Mouse (Mus musculus) cerebellum, postnatal 14 days (tissue): ENCODE data around the gene C1qtnf5.
"Not testable (repeated sequence)": the region's sequence is repeated elsewhere in the genome, so short reads cannot be mapped to it uniquely, and the experiment has no call there.

Experiments used
- DNase-seq, 2 experiments: peaks; one replicate each; pipeline ENCODE4 v3.0.0; 2021; ENCODE audit warnings: mixed read lengths in 2 of 2

Gene C1qtnf5

DNA sequence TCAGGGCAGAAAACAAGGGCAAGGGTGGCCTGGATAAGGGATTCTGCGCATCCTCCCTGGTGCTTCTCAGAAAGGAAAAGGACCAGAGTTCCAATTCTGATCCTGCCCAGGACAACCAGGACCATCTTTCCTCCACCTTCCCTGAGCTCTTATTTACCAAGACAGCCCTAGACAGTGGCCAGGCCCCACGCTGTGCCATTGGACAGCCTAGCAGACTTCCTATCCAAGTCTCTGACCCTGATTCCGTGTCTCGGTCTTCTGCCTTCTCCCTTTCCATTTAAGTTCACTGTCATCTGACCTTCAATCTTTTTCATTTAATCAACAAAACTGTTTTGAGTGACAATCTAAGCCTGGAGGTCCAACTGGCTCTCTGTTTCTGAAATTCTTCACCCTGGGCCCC is 449 bp upstream of the C1qtnf5 start:
- DNase-seq, result peak; percentile 72 to 73

DNA sequence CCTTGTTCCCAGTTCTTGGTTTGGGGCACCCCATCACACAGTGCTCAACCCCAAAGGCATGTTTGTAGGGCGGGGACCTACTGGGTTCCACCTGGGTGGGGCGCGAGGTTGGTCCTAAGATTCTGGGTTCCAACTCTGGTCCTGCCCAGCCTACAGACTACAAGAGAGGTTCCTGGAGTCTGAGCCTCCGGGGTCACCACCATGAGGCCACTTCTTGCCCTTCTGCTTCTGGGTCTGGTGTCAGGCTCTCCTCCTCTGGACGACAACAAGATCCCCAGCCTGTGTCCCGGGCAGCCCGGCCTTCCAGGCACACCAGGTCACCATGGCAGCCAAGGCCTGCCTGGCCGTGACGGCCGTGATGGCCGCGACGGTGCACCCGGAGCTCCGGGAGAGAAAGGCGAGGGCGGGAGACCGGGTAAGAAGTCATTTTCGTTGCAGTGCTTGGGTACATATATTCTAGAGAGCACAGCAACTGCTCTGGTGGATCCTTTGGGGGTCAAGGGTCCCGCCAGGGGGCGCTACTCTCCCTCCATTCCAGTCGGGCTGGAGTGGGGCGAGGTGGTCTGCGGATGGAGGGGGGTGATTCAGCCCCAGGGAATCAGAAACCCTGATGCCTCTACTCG is 623 bp downstream of the C1qtnf5 start:
- peak; percentile 69 to 85 for DNase-seq

DNA sequence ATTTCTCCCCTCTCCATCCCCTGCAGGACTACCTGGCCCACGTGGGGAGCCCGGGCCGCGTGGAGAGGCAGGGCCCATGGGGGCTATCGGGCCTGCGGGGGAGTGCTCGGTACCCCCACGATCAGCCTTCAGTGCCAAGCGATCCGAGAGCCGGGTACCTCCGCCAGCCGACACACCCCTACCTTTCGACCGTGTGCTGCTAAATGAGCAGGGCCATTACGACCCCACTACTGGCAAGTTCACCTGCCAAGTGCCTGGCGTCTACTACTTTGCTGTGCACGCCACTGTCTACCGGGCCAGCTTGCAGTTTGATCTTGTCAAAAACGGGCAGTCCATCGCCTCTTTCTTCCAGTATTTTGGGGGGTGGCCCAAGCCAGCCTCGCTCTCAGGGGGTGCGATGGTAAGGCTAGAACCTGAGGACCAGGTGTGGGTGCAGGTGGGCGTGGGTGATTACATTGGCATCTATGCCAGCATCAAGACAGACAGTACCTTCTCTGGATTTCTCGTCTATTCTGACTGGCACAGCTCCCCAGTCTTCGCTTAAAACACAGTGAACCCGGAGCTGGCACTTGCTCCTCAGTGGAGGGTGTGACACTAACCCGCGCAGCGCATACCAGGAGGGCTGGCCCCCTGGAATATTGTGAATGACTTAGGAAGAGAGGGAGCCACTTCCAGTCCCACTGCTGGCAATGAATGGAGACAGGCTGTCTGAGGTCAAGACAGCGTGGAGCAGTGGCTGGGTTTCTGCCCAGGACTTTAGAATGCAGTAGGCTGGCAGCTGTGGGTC is 1.4 kb downstream of the C1qtnf5 start:
- DNase-seq, result peak; percentile 28 to 36

DNA sequence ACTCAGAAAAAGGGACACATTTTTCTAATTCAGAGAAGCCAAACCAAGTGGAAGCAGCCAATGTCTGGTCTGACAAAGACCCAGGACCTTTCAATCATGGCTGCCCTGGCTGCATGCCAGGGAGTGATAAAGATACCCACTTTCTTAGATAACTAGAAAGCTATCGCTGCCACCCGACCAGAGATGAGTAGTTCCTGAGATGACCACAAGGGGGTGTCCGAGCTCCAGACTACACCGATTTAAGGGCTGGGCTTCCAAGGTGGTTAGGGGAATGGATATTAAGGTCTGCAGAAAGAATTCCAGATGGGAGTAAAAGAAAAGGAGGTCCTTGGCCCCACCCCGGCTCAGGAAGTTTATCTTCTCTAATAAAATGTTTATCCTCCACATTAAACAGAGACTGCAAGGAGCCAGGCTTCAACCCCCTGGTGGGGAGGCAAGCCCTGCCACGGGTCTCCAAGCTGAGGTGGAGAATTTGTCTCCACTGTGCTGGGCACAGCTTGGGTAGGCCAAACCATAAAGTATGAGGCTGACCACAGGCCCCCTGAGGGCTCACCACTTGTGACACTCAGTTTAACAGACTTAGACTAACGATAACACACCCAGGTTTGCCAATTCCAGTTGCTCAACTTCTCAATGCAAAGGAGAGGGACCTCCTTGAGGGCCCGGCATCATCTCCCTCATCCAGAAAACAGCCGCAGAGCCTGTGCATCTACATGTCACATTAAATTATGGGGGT is 2.5 kb downstream of the C1qtnf5 start:
- peak; percentile 90 to 92 for DNase-seq

DNA sequence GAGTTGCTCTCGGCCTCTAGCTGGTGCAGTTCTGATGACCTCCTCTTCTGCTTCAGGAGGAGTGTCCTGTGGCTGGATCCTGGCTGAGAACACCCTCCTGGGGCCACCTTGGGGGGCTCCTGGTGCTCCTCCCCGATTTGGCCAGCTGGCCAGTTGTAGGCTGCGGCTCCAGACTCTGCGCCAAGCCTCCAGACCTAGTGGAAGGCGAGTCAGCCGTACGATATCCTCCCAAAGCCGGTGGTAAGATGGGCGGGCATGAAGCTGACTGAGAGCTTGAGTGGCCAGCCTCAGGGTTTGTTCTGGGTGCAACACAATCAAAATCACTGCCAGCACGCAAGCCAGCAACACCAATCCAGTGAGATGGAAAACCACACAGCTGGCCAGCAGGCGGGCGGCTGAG is 4.9 kb downstream of the C1qtnf5 start:
- DNase-seq, result not testable (repeated sequence)

GRCm38 (mm10) chr9:44113105-44113789 is 6.2 kb downstream of the C1qtnf5 start, which contains the start of the genes Gm49380 and Rnf26:
Gm49380 (minus strand) TSS chr9:44113500.
Rnf26 (minus strand) TSS chr9:44113517.
- peak; percentile 98 to 99 for DNase-seq

GRCm38 (mm10) chr9:44114453-44114852 is 7.4 kb downstream of the C1qtnf5 start:
- DNase-seq, result no peak

GRCm38 (mm10) chr9:44115599-44115998 is 8.6 kb downstream of the C1qtnf5 start:
- DNase-seq, result no peak

DNA sequence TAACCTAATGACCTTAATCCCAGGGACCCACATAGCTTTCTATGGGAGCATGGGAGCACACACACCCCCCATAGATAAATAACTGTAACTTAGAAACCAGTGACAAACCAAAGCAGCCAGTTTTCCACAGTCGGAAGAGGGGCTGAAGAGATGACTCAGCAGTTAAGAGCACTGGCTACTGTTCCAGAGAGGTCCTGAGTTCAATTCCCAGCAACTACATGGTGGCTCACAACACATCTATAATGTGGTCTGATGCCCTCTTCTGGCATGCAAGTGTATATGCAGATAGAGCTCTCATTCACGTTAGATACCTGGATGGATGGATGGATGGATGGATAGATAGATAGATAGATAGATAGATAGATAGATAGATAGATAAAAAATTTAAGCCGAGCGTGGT is 9.1 kb downstream of the C1qtnf5 start:
- no peak for DNase-seq

GRCm38 (mm10) chr9:44119011-44119410 is 12.0 kb downstream of the C1qtnf5 start:
- peak in 1 of 2 experiments; percentile 72 for DNase-seq

- no peak for DNase-seq
These were observed 13.0 kb downstream of the C1qtnf5 start for GRCm38 (mm10) chr9:44119948-44120465.

DNA sequence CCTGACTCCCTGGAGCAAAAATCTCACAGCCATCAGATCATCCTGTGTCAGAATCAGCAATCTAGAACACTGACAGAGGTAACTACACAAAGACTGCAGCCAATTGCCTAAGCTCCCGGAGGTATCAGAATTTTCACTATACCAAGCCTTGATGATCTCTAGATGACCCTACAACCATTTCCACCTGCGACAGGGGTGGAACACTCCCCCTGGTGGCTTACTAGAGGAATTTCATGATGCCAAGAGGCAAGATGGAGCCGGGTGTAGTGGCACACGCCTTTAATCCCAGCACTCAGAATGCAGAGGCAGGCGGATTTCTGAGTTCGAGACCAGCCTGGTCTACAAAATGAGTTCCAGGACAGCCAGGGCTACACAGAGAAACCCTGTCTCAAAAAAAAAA is 17.3 kb downstream of the C1qtnf5 start:
- no peak for DNase-seq

GRCm38 (mm10) chr9:44125026-44125425 is 18.0 kb downstream of the C1qtnf5 start:
- no peak for DNase-seq

GRCm38 (mm10) chr9:44125546-44126428 is 18.7 kb downstream of the C1qtnf5 start:
- DNase-seq, result peak; percentile 93 to 94

DNA sequence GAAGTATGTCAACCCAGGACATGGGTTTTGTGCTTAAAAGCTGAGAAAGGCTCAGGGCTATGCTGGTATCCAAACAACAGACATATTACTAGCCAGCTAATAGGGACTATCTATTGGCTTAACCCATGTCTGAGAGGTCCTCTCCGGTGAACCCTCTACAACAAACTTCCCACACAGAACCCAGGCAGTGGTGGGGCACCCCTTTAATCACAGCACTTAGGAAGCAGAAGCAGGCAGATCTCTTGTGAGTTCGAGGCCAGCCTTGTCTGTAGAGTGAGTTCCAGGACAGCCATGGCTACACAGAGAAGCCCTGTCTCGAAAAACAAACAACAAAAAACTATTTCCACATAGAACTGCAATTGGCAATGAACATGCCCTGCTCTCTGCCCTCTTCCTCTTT is 19.7 kb downstream of the C1qtnf5 start:
- peak in 1 of 2 experiments; percentile 4 for DNase-seq

GRCm38 (mm10) chr9:44127351-44127801 is 20.3 kb downstream of the C1qtnf5 start:
- DNase-seq, result peak in 1 of 2 experiments; percentile 14

DNA sequence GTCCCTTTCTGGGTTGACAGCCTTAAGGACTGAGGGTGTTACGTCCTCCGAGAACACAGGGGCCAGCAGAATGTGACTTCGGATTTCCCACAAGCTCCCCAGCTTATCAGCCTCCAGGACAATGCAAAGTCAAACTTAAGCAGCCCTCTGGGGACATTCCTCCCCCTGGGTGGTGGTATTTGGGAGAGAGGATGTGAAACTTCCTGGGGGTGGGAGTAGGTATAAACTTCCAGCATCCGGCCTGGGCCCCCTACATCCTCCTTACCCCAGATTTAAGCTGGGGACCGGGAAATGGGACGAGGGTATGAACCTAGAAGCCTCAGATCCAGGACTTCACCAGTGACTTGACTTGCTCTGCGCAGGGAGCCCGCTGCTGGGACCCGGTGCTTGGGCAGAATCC is 22.6 kb downstream of the C1qtnf5 start:
- DNase-seq, result no peak

DNA sequence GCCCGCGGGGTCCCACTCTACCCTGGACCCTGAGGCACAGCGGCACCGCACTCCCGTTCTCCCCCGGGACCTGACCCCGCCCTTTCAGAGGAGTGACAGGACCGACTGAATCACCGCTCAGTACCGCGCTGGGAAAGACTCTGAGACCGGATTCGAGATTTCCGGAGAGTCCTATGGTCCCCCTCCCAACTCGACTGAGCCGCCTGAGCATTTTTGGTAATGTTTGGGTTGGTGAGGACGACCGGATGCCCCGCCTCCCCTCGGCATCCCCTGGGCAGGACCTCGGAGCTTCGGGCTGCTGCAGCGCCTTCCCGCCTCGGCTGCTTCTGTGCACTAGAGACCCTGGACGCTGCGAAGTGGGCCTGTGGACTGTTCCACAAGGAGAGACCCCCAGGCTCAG is 23.0 kb downstream of the C1qtnf5 start:
- peak in 1 of 2 experiments; percentile 29 for DNase-seq

GRCm38 (mm10) chr9:44130581-44131275 is 23.7 kb downstream of the C1qtnf5 start:
- DNase-seq, result peak in 1 of 2 experiments; percentile 18

DNA sequence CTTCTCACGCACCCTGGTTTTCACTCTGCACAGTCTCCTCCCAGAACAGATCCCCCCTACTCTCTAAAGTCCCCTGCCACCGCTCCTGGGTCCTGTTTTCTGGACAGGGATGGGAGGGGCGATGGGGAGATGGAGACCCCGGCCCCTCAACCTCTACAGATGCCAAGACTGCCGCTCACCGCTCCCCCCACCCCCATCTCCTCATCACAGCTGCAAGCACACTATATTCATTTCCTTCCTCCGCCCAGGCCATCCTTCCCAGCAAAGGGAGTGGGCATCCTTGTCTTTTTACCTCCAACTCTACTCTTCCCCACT is 24.2 kb downstream of the C1qtnf5 start:
- DNase-seq, result no peak

DNA sequence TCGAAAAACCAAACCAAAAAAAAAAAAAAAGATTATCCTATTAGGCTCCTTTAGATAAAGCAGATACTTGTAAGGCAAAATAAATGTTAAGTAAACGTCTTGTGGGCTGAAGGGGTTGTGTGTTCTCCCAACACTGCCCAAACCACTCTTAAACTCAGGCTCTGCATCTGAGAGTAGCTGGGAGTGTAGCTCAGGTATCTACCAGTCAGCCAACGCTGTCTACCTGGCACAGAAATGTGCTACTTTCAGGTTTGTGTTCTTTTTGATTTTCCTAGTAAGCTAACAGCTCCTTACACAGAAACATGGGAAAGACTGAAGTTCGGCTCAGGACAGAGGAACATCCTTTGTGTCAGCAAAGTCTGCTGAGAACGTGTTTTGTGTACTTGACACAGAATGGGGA is 25.2 kb downstream of the C1qtnf5 start:
- DNase-seq, result no peak
